Mouse (Mus musculus): ENCODE measurements at regions not wholly inside any gene's neighbourhood (a gene's known extent, or its start where the extent isn't known, plus 50 kb on each side); places are given as distances from the start of the nearest gene placed in this dataset.
"Not testable (repeated sequence)": the region's sequence is repeated elsewhere in the genome, so short reads cannot be mapped to it uniquely, and the experiment has no call there.

GRCm38 (mm10) chr1:35878426-35878825 is 189.8 kb upstream of the Hs6st1 start:
- WGBS, result 91% methylated on average over 4 of the region's 4 CpGs
- Histone ChIP-seq H3K4me3 (no peak overlapping the region), H3K27me3 (replicated peaks) (no peaks in the 10 kb centered on the region), H3K36me3 (no peaks in the 10 kb centered on the region), H3K27ac (no peak overlapping the region), H3K9me3 (no peaks in the 10 kb centered on the region), H3K4me2 (replicated peaks) (no peak overlapping the region), H3K9ac (no peak overlapping the region), H3K4me1 (no peaks in the 10 kb centered on the region)
- ATAC-seq (ENCODE audit: low FRiP score, low read depth), result no peak

- 84% methylated on average over 11 of the region's 11 CpGs for WGBS
- no peak for ATAC-seq (ENCODE audit: low FRiP score, low read depth)
- Histone ChIP-seq H3K9ac (no peak overlapping the region), H3K4me1 (no peaks in the 10 kb centered on the region), H3K4me3 (no peak overlapping the region), H3K27me3 (replicated peaks) (no peaks in the 10 kb centered on the region), H3K4me2 (replicated peaks) (no peak overlapping the region), H3K9me3 (no peaks in the 10 kb centered on the region), H3K27ac (no peak overlapping the region), H3K36me3 (no peaks in the 10 kb centered on the region)
Observed at GRCm38 (mm10) chr1:35879388-35880093, 188.7 kb upstream of the Hs6st1 start.

DNA sequence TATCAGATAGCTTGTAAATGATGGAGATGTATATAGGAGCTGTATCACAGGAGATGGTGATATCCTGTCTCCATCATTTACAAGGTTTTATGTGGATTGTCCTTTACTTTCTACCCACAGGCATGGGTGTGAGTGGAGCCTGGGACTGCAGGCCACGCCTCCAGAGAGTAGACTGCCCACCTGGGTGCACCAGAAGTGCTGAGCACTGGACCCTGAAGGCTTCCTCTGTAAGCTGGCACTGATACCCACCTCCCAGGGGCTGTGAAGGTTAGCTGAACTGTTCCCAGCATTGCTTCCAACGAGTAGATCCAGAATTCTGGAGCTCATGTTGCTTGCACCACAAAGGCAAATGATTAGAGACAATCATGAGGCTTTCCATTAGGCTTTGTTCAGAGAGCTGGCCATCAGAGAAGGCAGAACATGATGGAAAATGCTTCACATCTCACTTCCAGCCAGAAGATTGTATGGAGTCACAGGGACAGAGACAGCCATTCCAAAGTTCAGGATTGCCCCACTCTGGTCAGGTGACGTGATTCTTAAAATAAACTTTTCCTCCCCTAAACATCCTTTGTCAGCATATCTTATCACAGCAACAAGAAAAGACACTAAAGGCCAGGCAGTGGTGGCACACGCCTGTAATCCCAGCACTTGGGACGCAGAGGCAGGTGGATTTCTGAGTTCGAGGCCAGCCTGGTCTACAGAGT is 187.5 kb upstream of the Hs6st1 start:
- no peak for ATAC-seq (ENCODE audit: low FRiP score, low read depth)
- whole genome bisulfite sequencing, result 85% methylated on average over 6 of the region's 6 CpGs
- Histone ChIP-seq H3K36me3 (no peaks in the 10 kb centered on the region), H3K27ac (no peak overlapping the region), H3K27me3 (replicated peaks) (no peaks in the 10 kb centered on the region), H3K4me1 (no peaks in the 10 kb centered on the region), H3K9me3 (no peaks in the 10 kb centered on the region), H3K4me2 (replicated peaks) (no peak overlapping the region), H3K9ac (no peak overlapping the region), H3K4me3 (no peak overlapping the region)

GRCm38 (mm10) chr1:35881521-35881920 is 186.7 kb upstream of the Hs6st1 start:
- Histone ChIP-seq H3K4me2 (replicated peaks) (no peak overlapping the region), H3K9ac (no peak overlapping the region), H3K27me3 (replicated peaks) (no peaks in the 10 kb centered on the region), H3K4me1 (no peaks in the 10 kb centered on the region), H3K36me3 (no peaks in the 10 kb centered on the region), H3K27ac (no peak overlapping the region), H3K9me3 (no peaks in the 10 kb centered on the region), H3K4me3 (no peak overlapping the region)
- WGBS, result 84% methylated on average over 4 of the region's 4 CpGs
- no peak for ATAC-seq (ENCODE audit: low FRiP score, low read depth)

DNA sequence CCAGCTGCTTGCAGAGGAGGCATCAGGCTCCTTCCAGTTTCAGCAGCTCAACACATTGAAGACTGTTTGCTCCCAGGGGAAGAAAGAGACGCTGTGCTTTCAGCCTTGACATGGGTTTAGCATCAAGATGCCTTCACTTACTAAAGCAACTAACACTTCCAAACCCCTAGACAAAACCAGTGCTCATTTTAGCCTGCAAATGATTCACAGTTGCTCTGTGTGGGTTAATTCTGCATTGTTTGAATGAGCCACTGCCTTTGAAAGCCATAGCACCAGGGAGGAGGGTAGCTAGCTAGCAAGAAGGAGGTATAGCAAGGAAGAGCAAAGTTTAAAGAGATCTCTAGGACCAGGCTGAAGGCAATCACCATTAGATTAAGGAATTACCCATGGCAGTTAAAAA is 186.1 kb upstream of the Hs6st1 start:
- no peaks in the 10 kb centered on the region for H3K9me3 ChIP-seq
- no peak overlapping the region for H3K9ac ChIP-seq
- no peaks in the 10 kb centered on the region for H3K27me3 ChIP-seq (replicated peaks)
- no peaks in the 10 kb centered on the region for H3K36me3 ChIP-seq
- 57% methylated on average over 1 of the region's 1 CpGs for WGBS
- no peaks in the 10 kb centered on the region for H3K4me1 ChIP-seq
- no peak overlapping the region for H3K27ac ChIP-seq
- H3K4me2 ChIP-seq (replicated peaks), result no peak overlapping the region
- ATAC-seq (ENCODE audit: low FRiP score, low read depth), result no peak
- no peak overlapping the region for H3K4me3 ChIP-seq

DNA sequence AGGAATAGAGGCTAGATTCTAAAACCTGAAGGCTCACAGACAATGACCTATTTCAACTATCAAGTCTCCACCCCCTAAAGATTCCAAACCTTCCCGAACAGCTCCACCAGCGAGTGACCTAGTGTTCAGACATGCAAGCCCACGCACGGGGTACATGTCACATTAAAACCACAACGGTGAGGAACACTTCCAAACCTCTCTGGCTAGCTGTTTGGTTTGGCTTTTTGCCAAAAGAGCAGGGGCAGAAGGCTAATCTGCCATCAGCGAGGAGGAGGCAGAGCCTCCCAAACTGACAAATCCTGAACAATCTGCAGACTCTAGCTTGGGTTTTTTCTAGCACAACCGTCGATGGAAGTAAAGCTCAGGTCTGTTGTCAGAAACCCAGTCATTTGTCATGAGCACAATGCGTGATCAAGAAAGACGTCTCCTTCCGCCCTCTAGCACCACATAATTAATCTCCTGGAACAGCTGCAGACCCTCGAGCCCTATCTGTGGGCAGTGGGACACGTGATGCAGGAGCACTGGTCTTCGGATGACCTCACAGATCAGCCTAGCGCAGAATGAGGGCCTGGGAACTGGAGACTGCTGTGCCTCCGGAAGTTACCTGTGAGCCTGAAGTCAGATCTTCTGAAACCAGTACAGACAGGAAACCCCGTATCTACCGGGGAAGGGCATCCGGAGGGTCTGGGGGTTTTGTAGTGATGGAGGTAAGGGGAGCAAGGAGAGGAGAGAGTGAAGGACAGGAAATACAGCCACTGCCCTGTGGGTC is 178.3 kb upstream of the Hs6st1 start:
- Histone ChIP-seq H3K4me2 (replicated peaks) (no peak overlapping the region), H3K9ac (no peak overlapping the region), H3K4me1 (no peaks in the 10 kb centered on the region; the same call in 1 of the 2 replicates), H3K36me3 (no peaks in the 10 kb centered on the region), H3K4me3 (no peak overlapping the region), H3K27me3 (replicated peaks) (no peaks in the 10 kb centered on the region), H3K9me3 (peaks cover 4% of the 10 kb centered on the region), H3K27ac (no peak overlapping the region)
- 73% methylated on average over 19 of the region's 19 CpGs for WGBS
- ATAC-seq (ENCODE audit: low FRiP score, low read depth), result no peak

GRCm38 (mm10) chr1:35890500-35890900 is 177.7 kb upstream of the Hs6st1 start:
- Histone ChIP-seq H3K36me3 (no peaks in the 10 kb centered on the region), H3K4me1 (no peaks in the 10 kb centered on the region; the same call in 1 of the 2 replicates), H3K9ac (no peak overlapping the region), H3K4me2 (replicated peaks) (no peak overlapping the region), H3K4me3 (no peak overlapping the region), H3K27me3 (replicated peaks) (no peaks in the 10 kb centered on the region), H3K9me3 (peaks cover 9% of the 10 kb centered on the region), H3K27ac (no peak overlapping the region)
- 85% methylated on average over 15 of the region's 15 CpGs for WGBS
- no peak for ATAC-seq (ENCODE audit: low FRiP score, low read depth)

- WGBS, result 83% methylated on average over 1 of the region's 1 CpGs
- no peak for ATAC-seq (ENCODE audit: low FRiP score, low read depth)
- Histone ChIP-seq H3K9me3 (peaks cover 14% of the 10 kb centered on the region), H3K4me2 (replicated peaks) (no peak overlapping the region), H3K36me3 (no peaks in the 10 kb centered on the region), H3K27me3 (replicated peaks) (no peaks in the 10 kb centered on the region), H3K4me1 (no peaks in the 10 kb centered on the region), H3K4me3 (no peak overlapping the region), H3K9ac (no peak overlapping the region), H3K27ac (no peak overlapping the region)
Observed at GRCm38 (mm10) chr1:35899536-35899935, 168.7 kb upstream of the Hs6st1 start.

GRCm38 (mm10) chr1:35904001-35904547 is 164.1 kb upstream of the Hs6st1 start:
- 86% methylated on average over 9 of the region's 9 CpGs for WGBS
- H3K27ac ChIP-seq, result no peak overlapping the region
- H3K36me3 ChIP-seq, result no peaks in the 10 kb centered on the region

GRCm38 (mm10) chr1:35913551-35913950 is 154.6 kb upstream of the Hs6st1 start:
- ATAC-seq (ENCODE audit: low FRiP score, low read depth), result no peak
- H3K36me3 ChIP-seq, result no peaks in the 10 kb centered on the region
- H3K9ac ChIP-seq, result no peak overlapping the region
- no peak overlapping the region for H3K4me3 ChIP-seq
- no peaks in the 10 kb centered on the region for H3K27me3 ChIP-seq (replicated peaks)
- no peaks in the 10 kb centered on the region for H3K4me1 ChIP-seq
- no peaks in the 10 kb centered on the region for H3K9me3 ChIP-seq
- WGBS, result 91% methylated on average over 4 of the region's 4 CpGs
- H3K4me2 ChIP-seq (replicated peaks), result no peak overlapping the region
- H3K27ac ChIP-seq, result no peak overlapping the region

More at GRCm38 (mm10) chr1:35904001-35904547, 164.1 kb upstream of the Hs6st1 start:
- Histone ChIP-seq H3K4me3 (no peak overlapping the region), H3K9ac (no peak overlapping the region), H3K9me3 (no peaks in the 10 kb centered on the region), H3K4me1 (peaks cover 7% of the 10 kb centered on the region; the same call in 1 of the 2 replicates), H3K4me2 (replicated peaks) (no peak overlapping the region), H3K27me3 (replicated peaks) (no peaks in the 10 kb centered on the region)
- no peak for ATAC-seq (ENCODE audit: low FRiP score, low read depth)

DNA sequence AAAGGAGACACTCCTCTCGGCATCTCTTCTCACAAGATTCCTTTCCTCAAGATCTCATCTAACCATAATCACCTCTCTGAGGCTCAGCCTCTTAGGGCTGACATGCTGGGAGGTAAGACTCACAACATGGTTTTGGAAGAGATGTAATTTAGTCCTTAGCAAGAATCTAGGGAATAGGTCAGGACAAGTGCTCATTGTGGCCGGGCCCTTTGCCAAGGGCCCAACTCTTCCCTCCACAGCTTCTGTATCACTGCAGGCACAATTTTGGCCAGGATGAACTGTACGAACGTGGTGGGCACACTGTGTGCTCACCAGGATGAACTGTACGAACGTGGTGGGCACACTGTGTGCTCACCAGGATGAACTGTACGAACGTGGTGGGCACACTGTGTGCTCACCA is 154.0 kb upstream of the Hs6st1 start:
- not testable (repeated sequence) for H3K4me2 ChIP-seq (replicated peaks); ATAC-seq (ENCODE audit: low FRiP score, low read depth); H3K4me3 ChIP-seq; H3K27ac ChIP-seq; H3K27me3 ChIP-seq (replicated peaks); H3K9me3 ChIP-seq; H3K4me1 ChIP-seq; H3K9ac ChIP-seq; H3K36me3 ChIP-seq
- 90% methylated on average over 8 of the region's 8 CpGs for WGBS

GRCm38 (mm10) chr1:35915526-35915925 is 152.7 kb upstream of the Hs6st1 start:
- Histone ChIP-seq H3K36me3 (no peaks in the 10 kb centered on the region), H3K27ac (no peak overlapping the region), H3K9ac (no peak overlapping the region), H3K9me3 (no peaks in the 10 kb centered on the region), H3K4me1 (no peaks in the 10 kb centered on the region), H3K4me3 (no peak overlapping the region), H3K4me2 (replicated peaks) (no peak overlapping the region), H3K27me3 (replicated peaks) (no peaks in the 10 kb centered on the region)
- WGBS, result 88% methylated on average over 6 of the region's 6 CpGs
- no peak for ATAC-seq (ENCODE audit: low FRiP score, low read depth)

All from neural tube, embryonic 12.5 days (tissue).